Mouse (Mus musculus): Measurements from ENCODE around the gene Dst. TPM values are rescaled to one million over a fixed set of nuclear protein-coding genes. Genes with fewer than 3 reads are reported as not detected.

The Dst gene
- total RNA-seq, 2 experiments from 2014 or later = 209 to 234 TPM

DNA sequence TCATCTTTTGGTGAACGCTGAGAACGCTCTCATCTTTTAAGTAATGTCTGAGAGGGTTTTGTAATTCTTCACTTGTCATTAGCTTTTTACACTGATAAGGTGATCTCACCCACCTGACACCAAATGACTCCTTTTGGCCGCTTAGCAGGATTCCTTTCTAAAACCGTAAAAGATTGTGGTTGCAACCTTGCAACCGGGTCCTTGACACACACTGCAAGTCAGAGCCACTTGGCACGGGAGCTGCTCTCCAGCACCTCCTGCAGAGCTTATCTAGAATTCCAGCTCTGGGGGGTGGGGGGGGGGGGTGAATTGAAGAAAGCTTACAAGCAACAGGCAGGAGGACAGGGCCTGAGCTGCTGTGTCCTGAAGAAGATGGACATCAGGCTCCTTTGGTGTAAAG, 420.6 kb downstream of the Dst start:
- DNase-seq (ENCODE audit: low spot score in 2 of 2) = no peak

DNA sequence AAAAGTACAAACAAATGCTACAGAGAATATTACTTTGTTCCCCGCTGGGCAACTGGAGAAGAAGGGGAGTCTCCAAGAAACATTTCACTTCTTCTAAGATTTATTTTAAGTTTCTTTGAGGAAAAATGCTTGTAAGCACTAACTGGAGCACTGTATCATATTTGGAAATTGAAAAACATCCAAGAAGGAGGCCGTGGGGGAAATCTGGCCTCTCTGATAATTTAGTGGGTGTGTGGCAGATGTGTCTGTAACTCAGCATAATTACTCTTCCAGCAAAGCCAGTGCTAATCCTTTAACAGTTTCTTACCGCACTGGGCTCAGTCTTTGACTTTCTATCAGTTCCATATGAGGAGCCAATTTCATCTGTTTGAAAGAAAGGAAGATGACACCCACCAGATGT, 423.7 kb downstream of the Dst start:
- DNase-seq (ENCODE audit: low spot score in 2 of 2) = no peak

Small RNA genes lying within 50 kb of the gene (microRNA-seq; reads per million reads assigned to microRNA genes)
- 0.45 to 1.1 reads per million in 2 experiments for gene Mir6896

Other genes with a start within 250 kb of the Dst start
- gene Prim2, start 238.4 kb upstream of the Dst start, total RNA-seq (2021) = 1 to 10 TPM; 5.6 to 6.4 TPM
- gene Rab23, start 188.3 kb upstream of the Dst start, total RNA-seq (2021) = 10 to 100 TPM; 24.7 to 26.6 TPM
- 10 to 100 TPM; 10.1 to 15.1 TPM for gene Bag2, start 150.4 kb upstream of the Dst start, total RNA-seq (2021)
- gene Zfp451, start 93.6 kb upstream of the Dst start, total RNA-seq (2021) = 10 to 100 TPM; 52.5 to 54.7 TPM
- 10 to 100 TPM; 77.2 to 91.6 TPM for gene Bend6, start 409 bp upstream of the Dst start, total RNA-seq (2021)

Measured in layer of hippocampus, postnatal 14 days (tissue).